Mouse (Mus musculus): ENCODE results near the gene Atp2b4. TPM values are rescaled to one million over a fixed set of nuclear protein-coding genes. Genes with fewer than 3 reads are reported as not detected.

Atp2b4 gene
- total and polyA plus RNA-seq, 2 experiments from 2014 or later: 11.4 to 69.1 TPM

- Histone ChIP-seq H3K4me2 (ENCODE audit: low read depth) (no peak overlapping the region), H3K4me3 (ENCODE audit: low read depth, low read length) (no peak overlapping the region), H3K9ac (no peak overlapping the region), H3K27ac (ENCODE audit: low read depth, low read length) (no peak overlapping the region), H3K36me3 (ENCODE audit: insufficient read depth) (no peaks in the 10 kb centered on the region), H3K9me3 (ENCODE audit: low read length) (no peaks in the 10 kb centered on the region), H3K27me3 (ENCODE audit: insufficient read depth, low read length) (no peaks in the 10 kb centered on the region), H3K4me1 (ENCODE audit: insufficient read depth) (no peaks in the 10 kb centered on the region)
- WGBS: 47% methylated on average over 6 of the region's 6 CpGs
- DNase-seq (no peak), ATAC-seq (no peak)
- TF ChIP-seq CTCF (IDR thresholded peaks at IDR 0.05; ENCODE audit: low read depth): no peak
Observed at GRCm38 (mm10) chr1:133834309-133834708, 33.5 kb upstream of the Atp2b4 start.

- no peak overlapping the region for H3K4me3 ChIP-seq (ENCODE audit: low read depth, low read length)
- H3K9me3 ChIP-seq (ENCODE audit: low read length): no peaks in the 10 kb centered on the region
- no peaks in the 10 kb centered on the region for H3K27me3 ChIP-seq (ENCODE audit: insufficient read depth, low read length)
- DNase-seq (no peak), ATAC-seq (no peak)
- no peaks in the 10 kb centered on the region for H3K36me3 ChIP-seq (ENCODE audit: insufficient read depth)
- H3K27ac ChIP-seq (ENCODE audit: low read depth, low read length): no peak overlapping the region
- WGBS: 65% methylated on average over 5 of the region's 5 CpGs
- H3K9ac ChIP-seq: no peak overlapping the region
- H3K4me2 ChIP-seq (ENCODE audit: low read depth): no peak overlapping the region
- H3K4me1 ChIP-seq (ENCODE audit: insufficient read depth): no peaks in the 10 kb centered on the region
- no peak for TF ChIP-seq CTCF (IDR thresholded peaks at IDR 0.05; ENCODE audit: low read depth)
Observed at GRCm38 (mm10) chr1:133832781-133833180, 31.9 kb upstream of the Atp2b4 start.

GRCm38 (mm10) chr1:133826193-133826592 is 25.4 kb upstream of the Atp2b4 start:
- Histone ChIP-seq H3K4me1 (ENCODE audit: insufficient read depth) (no peaks in the 10 kb centered on the region), H3K4me2 (ENCODE audit: low read depth) (no peak overlapping the region), H3K4me3 (ENCODE audit: low read depth, low read length) (no peak overlapping the region), H3K36me3 (ENCODE audit: insufficient read depth) (no peaks in the 10 kb centered on the region), H3K9me3 (ENCODE audit: low read length) (no peaks in the 10 kb centered on the region), H3K27ac (ENCODE audit: low read depth, low read length) (no peak overlapping the region), H3K9ac (no peak overlapping the region), H3K27me3 (ENCODE audit: insufficient read depth, low read length) (no peaks in the 10 kb centered on the region)
- 72% methylated on average over 7 of the region's 7 CpGs for WGBS
- ATAC-seq: no peak
- TF ChIP-seq CTCF (IDR thresholded peaks at IDR 0.05; ENCODE audit: low read depth): no peak
- no peak for DNase-seq

GRCm38 (mm10) chr1:133825543-133825942 is 24.7 kb upstream of the Atp2b4 start:
- peak; percentile 43 for ATAC-seq
- H3K4me2 ChIP-seq (ENCODE audit: low read depth): no peak overlapping the region
- H3K4me1 ChIP-seq (ENCODE audit: insufficient read depth): no peaks in the 10 kb centered on the region
- no peak overlapping the region for H3K4me3 ChIP-seq (ENCODE audit: low read depth, low read length)
- DNase-seq: no peak
- H3K9ac ChIP-seq: no peak overlapping the region
- H3K36me3 ChIP-seq (ENCODE audit: insufficient read depth): no peaks in the 10 kb centered on the region
- H3K27ac ChIP-seq (ENCODE audit: low read depth, low read length): no peak overlapping the region
- no peaks in the 10 kb centered on the region for H3K27me3 ChIP-seq (ENCODE audit: insufficient read depth, low read length)
- no peaks in the 10 kb centered on the region for H3K9me3 ChIP-seq (ENCODE audit: low read length)
- WGBS: 8% methylated on average over 8 of the region's 8 CpGs
- no peak for TF ChIP-seq CTCF (IDR thresholded peaks at IDR 0.05; ENCODE audit: low read depth)

- Histone ChIP-seq H3K4me1 (ENCODE audit: insufficient read depth) (no peaks in the 10 kb centered on the region), H3K36me3 (ENCODE audit: insufficient read depth) (no peaks in the 10 kb centered on the region), H3K27ac (ENCODE audit: low read depth, low read length) (no peak overlapping the region), H3K4me2 (ENCODE audit: low read depth) (no peak overlapping the region), H3K9me3 (ENCODE audit: low read length) (no peaks in the 10 kb centered on the region), H3K27me3 (ENCODE audit: insufficient read depth, low read length) (no peaks in the 10 kb centered on the region), H3K9ac (no peak overlapping the region), H3K4me3 (ENCODE audit: low read depth, low read length) (no peak overlapping the region)
- no peak for TF ChIP-seq CTCF (IDR thresholded peaks at IDR 0.05; ENCODE audit: low read depth)
- ATAC-seq: no peak
- no peak for DNase-seq
- WGBS: 54% methylated on average over 2 of the region's 2 CpGs
Observed at GRCm38 (mm10) chr1:133825140-133825539, 24.3 kb upstream of the Atp2b4 start.

GRCm38 (mm10) chr1:133821144-133821543 is 20.3 kb upstream of the Atp2b4 start:
- H3K36me3 ChIP-seq (ENCODE audit: insufficient read depth): no peaks in the 10 kb centered on the region
- no peaks in the 10 kb centered on the region for H3K9me3 ChIP-seq (ENCODE audit: low read length)
- ATAC-seq (no peak), DNase-seq (no peak)
- no peak for TF ChIP-seq CTCF (IDR thresholded peaks at IDR 0.05; ENCODE audit: low read depth)
- H3K27me3 ChIP-seq (ENCODE audit: insufficient read depth, low read length): no peaks in the 10 kb centered on the region
- no peaks in the 10 kb centered on the region for H3K4me1 ChIP-seq (ENCODE audit: insufficient read depth)
- H3K4me2 ChIP-seq (ENCODE audit: low read depth): no peak overlapping the region
- H3K4me3 ChIP-seq (ENCODE audit: low read depth, low read length): no peak overlapping the region
- 65% methylated on average over 5 of the region's 5 CpGs for WGBS
- no peak overlapping the region for H3K9ac ChIP-seq
- no peak overlapping the region for H3K27ac ChIP-seq (ENCODE audit: low read depth, low read length)

GRCm38 (mm10) chr1:133820100-133820499 is 19.3 kb upstream of the Atp2b4 start:
- WGBS: 31% methylated on average over 2 of the region's 2 CpGs
- DNase-seq (no peak), ATAC-seq (no peak)
- H3K27ac ChIP-seq (ENCODE audit: low read depth, low read length): no peak overlapping the region
- H3K4me2 ChIP-seq (ENCODE audit: low read depth): no peak overlapping the region
- TF ChIP-seq CTCF (IDR thresholded peaks at IDR 0.05; ENCODE audit: low read depth): no peak
- H3K27me3 ChIP-seq (ENCODE audit: insufficient read depth, low read length): no peaks in the 10 kb centered on the region
- H3K4me3 ChIP-seq (ENCODE audit: low read depth, low read length): no peak overlapping the region
- no peaks in the 10 kb centered on the region for H3K36me3 ChIP-seq (ENCODE audit: insufficient read depth)
- H3K9me3 ChIP-seq (ENCODE audit: low read length): no peaks in the 10 kb centered on the region
- no peaks in the 10 kb centered on the region for H3K4me1 ChIP-seq (ENCODE audit: insufficient read depth)
- H3K9ac ChIP-seq: no peak overlapping the region

- H3K4me3 ChIP-seq (ENCODE audit: low read depth, low read length): no peak overlapping the region
- DNase-seq: no peak
- no peaks in the 10 kb centered on the region for H3K36me3 ChIP-seq (ENCODE audit: insufficient read depth)
- H3K4me1 ChIP-seq (ENCODE audit: insufficient read depth): no peaks in the 10 kb centered on the region
- H3K9ac ChIP-seq: no peak overlapping the region
- H3K4me2 ChIP-seq (ENCODE audit: low read depth): no peak overlapping the region
- H3K27me3 ChIP-seq (ENCODE audit: insufficient read depth, low read length): no peaks in the 10 kb centered on the region
- no peak for ATAC-seq
- 72% methylated on average over 2 of the region's 2 CpGs for WGBS
- H3K27ac ChIP-seq (ENCODE audit: low read depth, low read length): no peak overlapping the region
- no peaks in the 10 kb centered on the region for H3K9me3 ChIP-seq (ENCODE audit: low read length)
- TF ChIP-seq CTCF (IDR thresholded peaks at IDR 0.05; ENCODE audit: low read depth): no peak
Observed at GRCm38 (mm10) chr1:133818531-133818930, 17.7 kb upstream of the Atp2b4 start.
